Mouse (Mus musculus): Measurements from ENCODE around the gene Extl1. TPM values are rescaled to one million over a fixed set of nuclear protein-coding genes. Genes with fewer than 3 reads are reported as not detected.

The Extl1 gene
- total RNA-seq (2023), result 0.73 TPM

DNA sequence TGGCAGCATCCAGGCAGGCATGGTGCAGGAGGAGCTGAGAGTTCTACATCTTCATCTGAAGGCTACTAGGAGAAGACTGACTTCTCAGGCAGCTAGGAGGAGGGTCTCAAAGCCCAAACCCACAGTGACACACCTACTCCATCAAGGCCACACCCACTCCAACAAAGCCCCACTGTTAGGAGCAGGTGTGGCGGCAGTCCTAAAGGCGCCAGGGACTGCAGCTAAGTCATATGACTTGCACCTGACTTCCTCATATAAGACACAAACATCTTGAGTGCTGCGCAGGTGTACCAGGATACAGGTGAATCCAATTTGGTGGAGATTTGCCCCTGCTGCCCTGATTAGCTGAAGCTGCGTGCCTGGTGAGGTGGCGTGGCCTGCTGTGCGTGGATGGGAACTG, at the start of gene Extl1:
TSS of gene Extl1 (minus strand) at position 101 of the 400 bp plus-strand sequence.

DNA sequence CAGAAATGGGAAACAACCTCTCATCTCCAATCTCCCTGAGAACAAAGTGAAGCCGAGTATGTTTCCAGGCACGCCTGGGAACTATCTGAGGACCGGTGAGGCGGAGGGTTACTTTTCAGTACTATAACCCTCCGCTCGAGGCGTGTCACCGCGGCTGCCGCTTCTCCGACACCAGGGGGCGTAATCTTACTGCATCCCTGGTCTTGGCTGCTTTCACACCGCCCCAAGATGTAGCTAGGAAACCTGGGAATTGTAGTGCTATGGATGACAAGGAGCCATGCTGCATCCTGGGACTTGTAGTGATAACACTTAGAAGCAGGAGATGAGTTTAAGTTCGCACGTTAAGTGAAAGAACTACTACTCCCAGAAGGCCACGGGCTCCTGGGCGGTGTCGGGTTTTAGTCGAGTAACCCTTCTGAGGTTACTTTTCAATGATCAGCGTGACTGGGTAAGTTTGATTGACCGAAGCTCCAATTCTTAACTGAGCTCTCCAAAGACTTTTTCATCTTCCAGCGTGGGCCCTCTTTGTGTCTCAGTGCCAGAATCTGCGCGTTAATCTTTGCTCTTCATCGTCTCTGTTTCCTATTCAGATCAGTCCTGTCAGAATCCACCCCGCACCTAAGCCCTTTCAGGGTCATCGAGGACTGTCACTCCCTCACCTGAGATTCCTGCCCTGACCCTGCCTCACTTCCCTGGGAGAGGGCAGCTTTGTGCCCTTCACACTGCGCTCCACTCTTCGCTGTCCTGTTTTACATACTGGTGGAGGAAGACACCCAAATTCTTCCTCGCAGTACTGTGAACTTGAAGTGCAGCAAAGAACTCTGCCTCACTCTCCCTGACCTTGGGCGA, 12.6 kb upstream of the Extl1 start, which contains the start of gene Pafah2:
TSS of gene Pafah2 (plus strand) at position 344 of the 849 bp plus-strand sequence.

GRCm38 (mm10) chr4:134343071-134344031, 40.3 kb downstream of the Extl1 start, which contains the start of gene Slc30a2:
Gene Slc30a2, plus strand, starts transcription at chr4:134343181.

DNA sequence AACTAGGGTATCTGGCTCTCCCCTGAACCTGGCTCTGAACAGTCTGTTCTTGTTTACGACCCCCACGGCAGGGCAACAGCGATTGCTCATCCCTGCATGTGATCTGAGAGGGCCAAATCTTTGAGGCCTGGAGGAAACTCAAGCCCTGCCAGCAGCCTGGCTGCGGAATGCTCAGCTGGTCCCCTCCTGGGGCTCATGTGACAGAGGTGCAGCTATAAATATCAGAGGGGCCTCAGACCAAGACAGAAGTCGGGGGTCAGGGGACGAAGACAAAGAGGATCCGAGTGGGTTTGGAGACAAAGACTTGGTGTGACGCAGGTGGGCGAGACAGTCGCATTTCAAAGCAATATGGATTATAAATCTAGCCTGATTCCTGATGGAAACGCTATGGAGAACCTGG, 68.8 kb downstream of the Extl1 start, which contains the start of gene Trim63:
TSS of gene Trim63 (plus strand) at position 245 of the 400 bp plus-strand sequence.

Other genes starting within 250 kb of the Extl1 start
- gene Cep85, start 196.7 kb downstream of the Extl1 start, total RNA-seq (2023), result 29.9 TPM
- not detected for gene Gm7534, start 180.8 kb downstream of the Extl1 start, total RNA-seq (2023)
- gene Catsper4, start 156.5 kb downstream of the Extl1 start, total RNA-seq (2023), result not detected
- 0.50 TPM for gene Cnksr1, start 145.5 kb downstream of the Extl1 start, total RNA-seq (2023)
- not detected for gene E130218I03Rik, start 140.2 kb downstream of the Extl1 start, total RNA-seq (2023)
- 19.8 TPM for gene Zfp593, start 138.3 kb downstream of the Extl1 start, total RNA-seq (2023)
- not detected for gene Gm30191, start 136.9 kb downstream of the Extl1 start, total RNA-seq (2023)
- gene Grrp1, start 129.7 kb downstream of the Extl1 start, total RNA-seq (2023), result not detected
- gene Pdik1l, start 96.0 kb downstream of the Extl1 start, total RNA-seq (2023), result 13.3 TPM
- gene Trim63, start 68.7 kb downstream of the Extl1 start, total RNA-seq (2023), result not detected
- gene Slc30a2, start 40.7 kb downstream of the Extl1 start, total RNA-seq (2023), result not detected
- gene Pafah2, start 12.5 kb upstream of the Extl1 start, total RNA-seq (2023), result 1.9 TPM
- gene Stmn1, start 84.5 kb upstream of the Extl1 start, total RNA-seq (2023), result 44.4 TPM
- gene Paqr7, start 112.8 kb upstream of the Extl1 start, total RNA-seq (2023), result 20.9 TPM
- 0.44 TPM for gene Aunip, start 127.1 kb upstream of the Extl1 start, total RNA-seq (2023)
- gene Mtfr1l, start 151.5 kb upstream of the Extl1 start, total RNA-seq (2023), result 50.8 TPM
- 5.3 TPM for gene Selenon, start 168.3 kb upstream of the Extl1 start, total RNA-seq (2023)